Mouse (Mus musculus): Measurements from ENCODE around the gene Misp.
A peak's percentile ranks its signal among the peaks of the same experiment; 100 is the strongest.

Misp gene

GRCm38 (mm10) chr10:79873715-79874289 is 53.0 kb downstream of the Misp start:
- no peak for DNase-seq (ENCODE audit: low spot score)

GRCm38 (mm10) chr10:79874290-79874862 is 53.6 kb downstream of the Misp start, which contains the start of the genes Prtn3 and Plppr3:
Prtn3 (plus strand) TSS chr10:79874476.
Plppr3 (minus strand) TSS chr10:79874634.
- peak; percentile 72 for DNase-seq (ENCODE audit: low spot score)

- DNase-seq (ENCODE audit: low spot score): no peak
Measured at GRCm38 (mm10) chr10:79877174-79877573, 56.4 kb downstream of the Misp start.

GRCm38 (mm10) chr10:79877757-79878156 is 57.0 kb downstream of the Misp start:
- DNase-seq (ENCODE audit: low spot score): no peak

- DNase-seq (ENCODE audit: low spot score): no peak
Measured at GRCm38 (mm10) chr10:79879527-79879926, 58.7 kb downstream of the Misp start.
